Mouse (Mus musculus) hindbrain, embryonic 11.5 days (tissue): ENCODE results near the gene Tedc2. TPM values are rescaled to one million over a fixed set of nuclear protein-coding genes. Genes with fewer than 3 reads are reported as not detected.

Experiments
- ATAC-seq: fragments of 200-750 bp; cut with Nextera tagmentation; 2 replicates; pipeline ENCODE4 v1.8.0; 2017; ENCODE audit warnings: mild to moderate bottlenecking, moderate TSS enrichment, moderate library complexity; ENCODE audit not compliant: low FRiP score
- DNase-seq: peaks from one replicate; pipeline ENCODE4 v3.0.0-alpha.2; 2015; ENCODE audit warnings: low spot score
- H3K27ac ChIP-seq: fragments of 300-500 bp; sonication (generic); 2 replicates; pipeline ENCODE4 v1.5.1; 2014; ENCODE audit warnings: mild to moderate bottlenecking, low read depth, low read length
- H3K27me3 ChIP-seq: fragments of 300-500 bp; sonication (generic); 2 replicates; pipeline ENCODE4 v1.6.1; 2014; ENCODE audit warnings: mild to moderate bottlenecking, low read length, moderate library complexity, mixed read lengths; ENCODE audit not compliant: control insufficient read depth, insufficient read depth
- H3K36me3 ChIP-seq: fragments of 300-500 bp; sonication (generic); 2 replicates; pipeline ENCODE4 v1.6.1; 2014; ENCODE audit warnings: mild to moderate bottlenecking, low read length, moderate library complexity, mixed read lengths; ENCODE audit not compliant: control insufficient read depth, insufficient read depth
- H3K4me1 ChIP-seq: fragments of 300-500 bp; sonication (generic); replicated peaks from 2 replicates; pipeline ENCODE4 v1.6.1; 2014; ENCODE audit warnings: low read length, mixed read lengths; ENCODE audit not compliant: control insufficient read depth, insufficient read depth
- H3K4me2 ChIP-seq: fragments of 300-500 bp; sonication (generic); replicated peaks from 2 replicates; pipeline ENCODE4 v1.6.1; 2014; ENCODE audit warnings: mild to moderate bottlenecking, low read depth, low read length
- H3K4me3 ChIP-seq: fragments of 300-500 bp; sonication (generic); 2 replicates; pipeline ENCODE4 v1.5.1; 2014; ENCODE audit warnings: low read depth, low read length
- H3K9ac ChIP-seq: fragments of 300-500 bp; sonication (generic); 2 replicates; pipeline ENCODE4 v1.6.1; 2014; ENCODE audit warnings: low read depth, low read length
- H3K9me3 ChIP-seq: fragments of 300-500 bp; sonication (generic); 2 replicates; pipeline ENCODE4 v1.6.1; 2016; ENCODE audit warnings: low read length; ENCODE audit not compliant: control insufficient read depth
- WGBS: fragments of 180-500 bp; shearing (Covaris S2); extraction: QIAGEN DNeasy Blood & Tissue Kit; methylation state at CpG from one replicate; pipeline ENCODE4 v1.1.7; 2014; 5-methylcytosine and 5-hydroxymethylcytosine counted together
- polyA plus RNA-seq: library from polyadenylated mRNA; unstranded; fragments of >200 nt; fragmentation: Nextera tagmentation; extraction: Ambion mirVana; gene quantifications from 2 replicates; pipeline ENCODE4 v1.2.1, GENCODE M21; 2014

Tedc2 gene
- polyA plus RNA-seq, 1 experiment from 2014 or later, result 17.8 TPM

- no peaks in the 10 kb centered on the region for H3K27me3 ChIP-seq
- H3K36me3 ChIP-seq, result no peaks in the 10 kb centered on the region
- H3K9me3 ChIP-seq, result no peaks in the 10 kb centered on the region
- DNase-seq (no peak), ATAC-seq (no peak)
- no peak overlapping the region for H3K4me2 ChIP-seq
- no peak overlapping the region for H3K4me3 ChIP-seq
- no peak overlapping the region for H3K9ac ChIP-seq
- no peak overlapping the region for H3K27ac ChIP-seq
- WGBS, result 86% methylated on average over 5 of the region's 5 CpGs
- H3K4me1 ChIP-seq, result no peaks in the 10 kb centered on the region
Measured at GRCm38 (mm10) chr17:24193769-24194168, 26.9 kb downstream of the Tedc2 start.

GRCm38 (mm10) chr17:24193268-24193667 is 27.4 kb downstream of the Tedc2 start:
- H3K4me3 ChIP-seq, result no peak overlapping the region
- no peak overlapping the region for H3K9ac ChIP-seq
- no peaks in the 10 kb centered on the region for H3K36me3 ChIP-seq
- DNase-seq (no peak), ATAC-seq (no peak)
- no peaks in the 10 kb centered on the region for H3K4me1 ChIP-seq
- no peak overlapping the region for H3K4me2 ChIP-seq
- WGBS, result 89% methylated on average over 8 of the region's 8 CpGs
- H3K9me3 ChIP-seq, result no peaks in the 10 kb centered on the region
- no peak overlapping the region for H3K27ac ChIP-seq
- no peaks in the 10 kb centered on the region for H3K27me3 ChIP-seq

- Histone ChIP-seq H3K9me3 (no peaks in the 10 kb centered on the region), H3K4me2 (no peak overlapping the region), H3K4me3 (no peak overlapping the region), H3K4me1 (no peaks in the 10 kb centered on the region), H3K27ac (no peak overlapping the region), H3K36me3 (no peaks in the 10 kb centered on the region), H3K27me3 (no peaks in the 10 kb centered on the region), H3K9ac (no peak overlapping the region)
- WGBS, result 86% methylated on average over 8 of the region's 8 CpGs
- DNase-seq, result no peak
- ATAC-seq, result no peak
Measured at GRCm38 (mm10) chr17:24192848-24193247, 27.8 kb downstream of the Tedc2 start.

- no peak overlapping the region for H3K27ac ChIP-seq
- H3K9ac ChIP-seq, result no peak overlapping the region
- WGBS, result 87% methylated on average over 4 of the region's 4 CpGs
- H3K36me3 ChIP-seq, result no peaks in the 10 kb centered on the region
- no peak overlapping the region for H3K4me3 ChIP-seq
- DNase-seq (no peak), ATAC-seq (no peak)
- H3K4me1 ChIP-seq, result no peaks in the 10 kb centered on the region
- H3K4me2 ChIP-seq, result no peak overlapping the region
- H3K9me3 ChIP-seq, result no peaks in the 10 kb centered on the region
- no peaks in the 10 kb centered on the region for H3K27me3 ChIP-seq
Measured at GRCm38 (mm10) chr17:24191481-24191880, 29.2 kb downstream of the Tedc2 start.

GRCm38 (mm10) chr17:24190934-24191333 is 29.7 kb downstream of the Tedc2 start:
- no peak for ATAC-seq
- Histone ChIP-seq H3K4me1 (no peaks in the 10 kb centered on the region), H3K27ac (no peak overlapping the region), H3K4me3 (no peak overlapping the region), H3K4me2 (no peak overlapping the region), H3K9me3 (no peaks in the 10 kb centered on the region), H3K9ac (no peak overlapping the region), H3K27me3 (no peaks in the 10 kb centered on the region), H3K36me3 (no peaks in the 10 kb centered on the region)
- 99% methylated on average over 2 of the region's 2 CpGs for WGBS
- DNase-seq, result no peak

GRCm38 (mm10) chr17:24174259-24174658 is 46.4 kb downstream of the Tedc2 start:
- no peak for ATAC-seq
- WGBS, result 83% methylated on average over 3 of the region's 3 CpGs

GRCm38 (mm10) chr17:24173423-24173822 is 47.2 kb downstream of the Tedc2 start:
- DNase-seq (peak; percentile 83), ATAC-seq (no peak)
- Histone ChIP-seq H3K27me3 (no peaks in the 10 kb centered on the region), H3K9ac (no peak overlapping the region), H3K27ac (no peak overlapping the region), H3K4me3 (no peak overlapping the region), H3K4me1 (no peaks in the 10 kb centered on the region), H3K36me3 (no peaks in the 10 kb centered on the region), H3K4me2 (no peak overlapping the region), H3K9me3 (no peaks in the 10 kb centered on the region)
- WGBS, result 5% methylated on average over 3 of the region's 3 CpGs

More at GRCm38 (mm10) chr17:24174259-24174658, 46.4 kb downstream of the Tedc2 start:
- Histone ChIP-seq H3K9ac (no peak overlapping the region), H3K4me1 (no peaks in the 10 kb centered on the region), H3K27me3 (no peaks in the 10 kb centered on the region), H3K36me3 (no peaks in the 10 kb centered on the region), H3K4me2 (no peak overlapping the region), H3K4me3 (no peak overlapping the region), H3K9me3 (no peaks in the 10 kb centered on the region), H3K27ac (no peak overlapping the region)
- DNase-seq, result no peak

- no peak overlapping the region for H3K9ac ChIP-seq
- 85% methylated on average over 4 of the region's 4 CpGs for WGBS
- H3K27ac ChIP-seq, result no peak overlapping the region
- peaks cover 7% of the 10 kb centered on the region; the same call in 1 of the 2 replicates for H3K4me1 ChIP-seq
- H3K9me3 ChIP-seq, result no peaks in the 10 kb centered on the region
- no peak overlapping the region for H3K4me2 ChIP-seq
- DNase-seq, result no peak
- no peak overlapping the region for H3K4me3 ChIP-seq
- H3K27me3 ChIP-seq, result no peaks in the 10 kb centered on the region
- no peak for ATAC-seq
- no peaks in the 10 kb centered on the region for H3K36me3 ChIP-seq
Measured at GRCm38 (mm10) chr17:24171738-24172137, 48.9 kb downstream of the Tedc2 start.

- DNase-seq (no peak), ATAC-seq (no peak)
- Histone ChIP-seq H3K36me3 (no peaks in the 10 kb centered on the region), H3K4me2 (no peak overlapping the region), H3K27ac (no peak overlapping the region), H3K9ac (no peak overlapping the region), H3K4me1 (peaks cover 7% of the 10 kb centered on the region; the same call in 1 of the 2 replicates), H3K27me3 (no peaks in the 10 kb centered on the region), H3K9me3 (no peaks in the 10 kb centered on the region), H3K4me3 (no peak overlapping the region)
- WGBS, result 80% methylated on average over 5 of the region's 5 CpGs
Measured at GRCm38 (mm10) chr17:24170729-24171128, 49.9 kb downstream of the Tedc2 start.
